Mouse (Mus musculus): ENCODE results near the gene Zyg11a.
"Not testable (repeated sequence)": the region's sequence is repeated elsewhere in the genome, so short reads cannot be mapped to it uniquely, and the experiment has no call there.

Zyg11a gene

GRCm38 (mm10) chr4:108143778-108144177 lies 74.1 kb downstream of the Zyg11a start:
- no peak for DNase-seq (ENCODE audit: low read depth)

GRCm38 (mm10) chr4:108143178-108143577 lies 74.7 kb downstream of the Zyg11a start:
- not testable (repeated sequence) for DNase-seq (ENCODE audit: low read depth)

- no peak for DNase-seq (ENCODE audit: low read depth)
Observed at GRCm38 (mm10) chr4:108136938-108137337, 80.9 kb downstream of the Zyg11a start.

Measured in c-Kit-positive CD71-positive TER-119-negative erythroid progenitor cells, embryonic 14.5 days (primary cell).